ENCODE assay signal across 8 mouse cellular contexts in the genomic region with DNA sequence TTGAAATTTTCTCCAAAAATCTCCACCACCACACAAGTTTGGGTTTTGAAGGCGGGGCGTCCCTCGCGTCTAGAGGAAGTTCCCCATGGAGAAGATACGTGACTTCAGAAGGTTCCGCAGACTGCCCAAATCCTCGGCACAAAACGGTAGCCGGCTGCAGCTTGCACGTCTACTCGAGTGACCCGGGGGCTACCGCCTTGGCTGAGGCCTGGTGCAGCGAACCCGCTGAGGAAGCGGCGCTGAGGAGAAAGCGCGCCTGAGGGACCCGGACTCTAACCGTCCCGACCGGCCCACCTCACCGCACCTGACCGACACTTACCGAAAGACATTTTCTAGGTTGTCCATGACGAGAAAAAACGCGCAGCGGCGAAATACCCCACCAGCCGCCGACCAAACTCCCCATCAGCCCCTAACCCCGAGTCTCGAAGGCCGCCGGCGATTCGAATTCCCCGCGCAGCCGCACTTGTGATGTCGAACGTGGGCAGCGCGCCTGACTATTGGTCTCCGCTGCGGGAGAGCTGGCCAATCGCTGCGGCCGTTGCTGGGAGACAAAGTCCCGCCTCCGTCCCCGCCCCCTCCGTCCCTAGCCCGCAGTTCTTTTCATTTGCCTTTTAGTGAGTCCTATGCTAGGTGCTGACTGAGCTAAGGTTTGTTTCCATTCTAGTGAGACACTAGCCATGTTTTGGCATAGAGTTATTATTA. TPM values are rescaled to one million over a fixed set of nuclear protein-coding genes. Genes with fewer than 3 reads are reported as not detected.
DNase-seq lines count a peak whose midpoint lies in the region; ATAC-seq and TF ChIP-seq lines count a peak whose summit lies in the region.

A gene (minus strand): TSS at position 465 of the 702 bp plus-strand sequence.

- DNase-seq in B cell, adult 2 months, result peak; percentile 92
- peak; percentile 94 for DNase-seq in brain, adult 2 months (ENCODE audit: low read depth, low spot score)
- DNase-seq in kidney, postnatal 0 days (ENCODE audit: low spot score), result peak; percentile 97
- peak; percentile 91 for DNase-seq in liver, embryonic 11.5 days (ENCODE audit: low spot score)
- DNase-seq in naive thymus-derived CD4-positive, alpha-beta T cell, adult 2 months (ENCODE audit: low read depth), result peak; percentile 95

- peaks cover 5% of the 10 kb centered on the region; the same call in 1 of the 2 replicates for H3K4me1 ChIP-seq in heart, embryonic 12.5 days (replicated peaks)
- no peaks in the 10 kb centered on the region for H3K4me1 ChIP-seq in kidney, postnatal 0 days (replicated peaks; ENCODE audit: insufficient read depth, low read length)
- no peaks in the 10 kb centered on the region; the same call in 1 of the 2 replicates for H3K4me1 ChIP-seq in liver, embryonic 11.5 days (replicated peaks; ENCODE audit: control insufficient read depth, insufficient read depth, low read length)
- 0 out of 2 replicates have a peak, but pooled peaks cover 5% of the 10 kb centered on the region for H3K4me1 ChIP-seq in stomach, embryonic 14.5 days (ENCODE audit: control insufficient read depth, insufficient read depth, low read length)

- peak; percentile 99 for ATAC-seq in erythroblast, adult 5-6 weeks (replicated peaks; ENCODE audit: low FRiP score, poor library complexity, severe bottlenecking)
- ATAC-seq in heart, embryonic 12.5 days (ENCODE audit: insufficient number of reproducible peaks, low FRiP score), result peak; percentile 98
- ATAC-seq in kidney, postnatal 0 days (replicated peaks; ENCODE audit: low FRiP score, low read depth), result peak; percentile 94
- peak; percentile 96 for ATAC-seq in liver, embryonic 11.5 days (replicated peaks; ENCODE audit: low FRiP score)
- ATAC-seq in stomach, embryonic 14.5 days (ENCODE audit: insufficient number of reproducible peaks, insufficient read depth, low FRiP score, low read depth), result peak; percentile 96

- peak within 1 kb of the TSS; percentile 87 for H3K4me3 ChIP-seq in heart, embryonic 12.5 days
- peak within 1 kb of the TSS; percentile 78 for H3K4me3 ChIP-seq in kidney, postnatal 0 days (replicated peaks; ENCODE audit: low read depth, low read length)
- peak within 1 kb of the TSS; percentile 85 for H3K4me3 ChIP-seq in liver, embryonic 11.5 days (ENCODE audit: low read depth, low read length)
- H3K4me3 ChIP-seq in stomach, embryonic 14.5 days (ENCODE audit: low read depth, low read length), result peak within 1 kb of the TSS; percentile 73

- no peak for TF ChIP-seq CTCF in kidney, postnatal 0 days (IDR thresholded peaks at IDR 0.05; ENCODE audit: low read depth)

- peak within 1 kb of the TSS; percentile 83 for H3K9ac ChIP-seq in heart, embryonic 12.5 days
- H3K9ac ChIP-seq in kidney, postnatal 0 days (ENCODE audit: low read depth, low read length), result peak within 1 kb of the TSS; percentile 53
- H3K9ac ChIP-seq in liver, embryonic 11.5 days (ENCODE audit: low read depth, low read length), result peak within 1 kb of the TSS; percentile 79
- peak within 1 kb of the TSS; percentile 53 for H3K9ac ChIP-seq in stomach, embryonic 14.5 days (replicated peaks; ENCODE audit: low read depth, low read length)

- H3K27ac ChIP-seq in heart, embryonic 12.5 days (ENCODE audit: poor library complexity, severe bottlenecking), result peak within 1 kb of the TSS; percentile 28; the same call in 1 of the 2 replicates
- no peak within 1 kb of the TSS for H3K27ac ChIP-seq in kidney, postnatal 0 days
- H3K27ac ChIP-seq in liver, embryonic 11.5 days (ENCODE audit: low read depth, low read length), result 0 out of 2 replicates have a peak within 1 kb of the TSS, but pooled peaks have one; percentile 15
- no peak within 1 kb of the TSS for H3K27ac ChIP-seq in stomach, embryonic 14.5 days (ENCODE audit: low read length)

- H3K4me2 ChIP-seq in heart, embryonic 12.5 days, result peak within 1 kb of the TSS; percentile 89
- H3K4me2 ChIP-seq in kidney, postnatal 0 days (ENCODE audit: low read length), result peak within 1 kb of the TSS; percentile 88
- peak within 1 kb of the TSS; percentile 83 for H3K4me2 ChIP-seq in liver, embryonic 11.5 days
- peak within 1 kb of the TSS; percentile 70 for H3K4me2 ChIP-seq in stomach, embryonic 14.5 days (replicated peaks; ENCODE audit: low read depth, low read length)

- peaks cover 5% of the 10 kb centered on the region; the same call in 1 of the 2 replicates for H3K36me3 ChIP-seq in heart, embryonic 12.5 days
- H3K36me3 ChIP-seq in kidney, postnatal 0 days (ENCODE audit: insufficient read depth, low read length), result no peaks in the 10 kb centered on the region
- H3K36me3 ChIP-seq in liver, embryonic 11.5 days (ENCODE audit: control insufficient read depth, insufficient read depth, low read length), result peaks cover 2% of the 10 kb centered on the region; the same call in 1 of the 2 replicates
- H3K36me3 ChIP-seq in stomach, embryonic 14.5 days (ENCODE audit: control insufficient read depth, insufficient read depth, low read length), result peaks cover 6% of the 10 kb centered on the region; the same call in 1 of the 2 replicates

- H3K9me3 ChIP-seq in heart, embryonic 12.5 days (replicated peaks), result no peaks in the 10 kb centered on the region
- H3K9me3 ChIP-seq in kidney, postnatal 0 days (replicated peaks; ENCODE audit: low read length), result no peaks in the 10 kb centered on the region
- no peaks in the 10 kb centered on the region for H3K9me3 ChIP-seq in liver, embryonic 11.5 days (ENCODE audit: control insufficient read depth, low read length)
- H3K9me3 ChIP-seq in stomach, embryonic 14.5 days (ENCODE audit: control insufficient read depth, low read depth, low read length), result no peaks in the 10 kb centered on the region

- peaks cover 14% of the 10 kb centered on the region; the same call in 1 of the 2 replicates for H3K27me3 ChIP-seq in heart, embryonic 12.5 days (replicated peaks)
- no peaks in the 10 kb centered on the region for H3K27me3 ChIP-seq in kidney, postnatal 0 days (ENCODE audit: insufficient read depth, low read length)
- H3K27me3 ChIP-seq in liver, embryonic 11.5 days (replicated peaks; ENCODE audit: control insufficient read depth, insufficient read depth, low read length), result peaks cover 2% of the 10 kb centered on the region; the same call in 1 of the 2 replicates
- no peaks in the 10 kb centered on the region for H3K27me3 ChIP-seq in stomach, embryonic 14.5 days (ENCODE audit: control insufficient read depth, insufficient read depth, low read length)

- under 1% methylated on average over 56 of the region's 56 CpGs for WGBS in heart, embryonic 12.5 days
- WGBS in kidney, postnatal 0 days, result under 1% methylated on average over 56 of the region's 56 CpGs
- under 1% methylated on average over 56 of the region's 56 CpGs for WGBS in liver, embryonic 11.5 days
- WGBS in stomach, embryonic 14.5 days, result under 1% methylated on average over 56 of the region's 56 CpGs

RNA-seq across cellular contexts. Expression of the gene that starts here (rescaled TPM):
- total RNA-seq in erythroblast, adult 5-6 weeks (2015; ENCODE audit: low replicate concordance), result 17.6 and 31.1 TPM in 2 replicates
- total RNA-seq in erythroblast, adult 5-6 weeks (2017; ENCODE audit: low replicate concordance), result 18.7 and 20.6 TPM in 2 replicates
- polyA plus RNA-seq in heart, embryonic 12.5 days (2016; fragmentation: Nextera tagmentation; extraction: Ambion mirVana), result 50.0 and 54.9 TPM in 2 replicates
- 16.9 and 18.8 TPM in 2 replicates for polyA plus RNA-seq in kidney, postnatal 0 days (2015; fragmentation: Nextera tagmentation; extraction: Ambion mirVana)
- 45.1 and 47.8 TPM in 2 replicates for polyA plus RNA-seq in liver, embryonic 11.5 days (2014; fragmentation: Nextera tagmentation; extraction: Ambion mirVana)
- 24.7 and 27.5 TPM in 2 replicates for polyA plus RNA-seq in stomach, embryonic 14.5 days (2014; fragmentation: Nextera tagmentation; extraction: Ambion mirVana)

Comparison
In these comparisons a context has a peak if more than half of its experiments do, and no peak if none do; other contexts are left out.
1. H3K27ac ChIP-seq: peak in heart, embryonic 12.5 days (single experiment) and liver, embryonic 11.5 days (single experiment); none in kidney, postnatal 0 days (single experiment) and stomach, embryonic 14.5 days (single experiment).
2. Peak in every context shown above with its lines, with median percentiles within 50 percentile points of each other: DNase-seq, ATAC-seq, H3K4me2 ChIP-seq, H3K4me3 ChIP-seq and H3K9ac ChIP-seq.